Mouse (Mus musculus) heart, adult 11 months (tissue): ENCODE measurements around the gene Sprr2a3.
A peak's percentile ranks its signal among the peaks of the same experiment; 100 is the strongest.
"Not testable (repeated sequence)": the region's sequence is repeated elsewhere in the genome, so short reads cannot be mapped to it uniquely, and the experiment has no call there.

Experiments
- DNase-seq: peaks from one replicate; pipeline ENCODE4 v3.0.0; 2022

The Sprr2a3 gene

GRCm38 (mm10) chr3:92285101-92285500, at the start of gene Sprr2a3:
TSS of gene Sprr2a3 (plus strand) at chr3:92285417.
- not testable (repeated sequence) for DNase-seq

DNA sequence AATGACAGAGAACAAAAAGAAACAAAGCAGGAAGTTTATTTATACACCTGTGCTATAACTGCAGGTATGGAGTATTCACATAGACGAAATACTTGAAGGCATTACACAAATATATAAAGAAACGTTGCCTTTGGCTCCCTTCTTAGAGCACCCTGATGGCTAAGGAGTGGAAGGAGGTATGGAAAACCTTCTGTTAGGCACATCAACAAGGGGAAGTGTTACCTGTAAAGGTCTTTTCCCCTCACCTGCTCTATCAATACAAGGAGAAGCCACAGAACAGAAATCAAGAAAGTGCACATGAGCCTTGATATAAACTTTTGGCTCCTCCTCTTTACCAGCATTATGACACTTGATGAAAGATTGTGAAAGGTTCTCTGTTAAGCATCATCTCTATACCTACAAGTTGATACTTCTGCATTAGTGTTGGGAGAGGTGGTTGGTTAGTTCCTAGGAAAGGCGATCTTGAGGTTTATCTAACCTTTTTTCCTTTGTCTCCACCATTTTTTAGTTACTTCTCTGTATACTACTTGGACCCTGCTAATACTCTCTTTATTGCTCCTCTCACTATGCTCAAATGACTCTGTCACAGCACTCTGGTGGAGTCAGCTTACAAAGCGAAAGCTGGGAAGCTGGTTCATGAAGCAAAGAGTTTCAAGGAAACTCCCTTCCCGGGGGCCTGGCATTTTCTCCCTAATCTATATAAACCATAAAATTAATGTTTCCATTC, 48.6 kb upstream of the Sprr2a3 start:
- not testable (repeated sequence) for DNase-seq

GRCm38 (mm10) chr3:92238736-92239135, 46.5 kb upstream of the Sprr2a3 start:
- not testable (repeated sequence) for DNase-seq

GRCm38 (mm10) chr3:92239197-92239596, 46.0 kb upstream of the Sprr2a3 start:
- DNase-seq, result not testable (repeated sequence)

DNA sequence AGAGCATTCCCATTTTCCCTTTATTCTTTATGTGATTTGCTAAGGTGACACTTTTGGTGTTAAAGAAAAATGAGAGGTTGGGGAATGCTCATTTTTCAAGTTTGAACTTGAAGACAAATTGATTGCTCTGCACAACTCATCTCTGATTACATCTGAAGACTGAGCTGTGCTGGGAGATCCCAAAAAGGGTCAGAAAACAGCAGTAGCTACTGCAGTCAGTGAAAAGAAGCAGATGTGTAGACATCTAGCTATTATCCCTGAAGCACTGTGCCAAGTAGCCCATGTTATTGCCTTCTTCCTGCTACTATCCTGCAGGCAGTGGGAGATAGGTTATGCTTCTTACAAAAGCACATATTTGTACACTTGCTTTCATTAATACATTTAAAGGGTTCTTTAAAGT, 40.4 kb upstream of the Sprr2a3 start:
- DNase-seq, result not testable (repeated sequence)

GRCm38 (mm10) chr3:92246245-92246644, 39.0 kb upstream of the Sprr2a3 start:
- not testable (repeated sequence) for DNase-seq

DNA sequence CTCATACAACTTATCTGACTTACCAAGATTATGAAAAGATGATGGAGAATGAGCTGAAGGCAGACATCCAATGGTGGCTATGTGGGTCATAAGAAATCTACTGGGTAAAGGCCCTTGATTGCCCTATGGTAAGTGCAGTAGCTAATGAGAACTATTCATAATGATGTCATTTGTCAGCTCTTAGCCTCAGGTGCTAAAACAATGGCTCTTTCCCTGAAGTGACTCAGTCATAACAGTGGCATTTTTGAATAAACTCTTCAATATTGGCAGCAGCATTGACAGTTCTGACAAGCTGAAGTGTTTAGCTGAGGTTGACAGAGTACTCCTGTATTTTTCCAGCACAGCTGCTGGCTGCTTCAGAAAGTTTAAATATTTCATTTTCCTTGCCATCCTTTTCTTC, 36.7 kb upstream of the Sprr2a3 start:
- not testable (repeated sequence) for DNase-seq

GRCm38 (mm10) chr3:92250450-92250849, 34.8 kb upstream of the Sprr2a3 start:
- peak; percentile 21 for DNase-seq

DNA sequence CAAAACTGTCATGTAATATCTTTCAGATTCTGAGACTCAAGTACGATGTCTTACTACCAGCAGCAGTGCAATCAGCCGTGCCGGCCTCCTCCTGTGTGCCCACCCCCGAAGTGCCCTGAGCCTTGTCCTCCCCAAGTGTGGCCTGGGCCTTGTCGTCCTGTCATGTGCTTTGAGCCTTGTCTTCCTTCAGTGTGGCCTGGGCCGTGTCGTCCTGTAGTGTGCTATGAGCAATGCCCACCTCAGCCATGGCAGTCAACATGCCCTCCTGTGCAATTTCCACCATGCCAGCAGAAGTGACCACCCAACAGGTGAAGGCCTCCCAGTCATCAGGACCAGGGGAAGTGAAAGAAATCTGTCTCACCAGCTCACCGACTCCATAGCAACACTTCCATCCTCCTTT, 31.4 kb upstream of the Sprr2a3 start:
- not testable (repeated sequence) for DNase-seq

- not testable (repeated sequence) for DNase-seq
These were observed 26.7 kb upstream of the Sprr2a3 start for GRCm38 (mm10) chr3:92258526-92258925.

DNA sequence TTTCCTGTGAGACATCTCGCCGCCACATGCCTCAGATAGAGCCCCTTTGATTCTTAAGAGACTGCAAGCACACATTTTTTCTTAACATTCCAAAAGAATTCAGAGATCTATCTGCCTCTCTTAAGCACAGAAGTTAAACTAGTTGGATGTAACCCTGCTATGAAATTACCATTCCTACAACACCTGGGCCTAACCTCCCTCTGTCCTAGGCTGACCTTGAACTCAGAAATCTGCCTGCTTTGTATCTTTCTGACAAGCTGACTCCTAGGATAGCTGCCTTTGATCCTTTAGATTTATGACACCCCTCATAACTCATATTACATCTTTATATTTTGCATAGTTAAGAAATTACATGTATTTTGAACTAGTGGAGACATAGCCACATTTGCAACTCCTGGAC, 21.8 kb upstream of the Sprr2a3 start:
- DNase-seq, result not testable (repeated sequence)

DNA sequence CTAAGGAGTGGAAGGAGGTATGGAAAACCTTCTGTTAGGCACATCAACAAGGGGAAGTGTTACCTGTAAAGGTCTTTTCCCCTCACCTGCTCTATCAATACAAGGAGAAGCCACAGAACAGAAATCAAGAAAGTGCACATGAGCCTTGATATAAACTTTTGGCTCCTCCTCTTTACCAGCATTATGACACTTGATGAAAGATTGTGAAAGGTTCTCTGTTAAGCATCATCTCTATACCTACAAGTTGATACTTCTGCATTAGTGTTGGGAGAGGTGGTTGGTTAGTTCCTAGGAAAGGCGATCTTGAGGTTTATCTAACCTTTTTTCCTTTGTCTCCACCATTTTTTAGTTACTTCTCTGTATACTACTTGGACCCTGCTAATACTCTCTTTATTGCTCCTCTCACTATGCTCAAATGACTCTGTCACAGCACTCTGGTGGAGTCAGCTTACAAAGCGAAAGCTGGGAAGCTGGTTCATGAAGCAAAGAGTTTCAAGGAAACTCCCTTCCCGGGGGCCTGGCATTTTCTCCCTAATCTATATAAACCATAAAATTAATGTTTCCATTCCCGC, 13.7 kb upstream of the Sprr2a3 start:
- DNase-seq, result not testable (repeated sequence)

DNA sequence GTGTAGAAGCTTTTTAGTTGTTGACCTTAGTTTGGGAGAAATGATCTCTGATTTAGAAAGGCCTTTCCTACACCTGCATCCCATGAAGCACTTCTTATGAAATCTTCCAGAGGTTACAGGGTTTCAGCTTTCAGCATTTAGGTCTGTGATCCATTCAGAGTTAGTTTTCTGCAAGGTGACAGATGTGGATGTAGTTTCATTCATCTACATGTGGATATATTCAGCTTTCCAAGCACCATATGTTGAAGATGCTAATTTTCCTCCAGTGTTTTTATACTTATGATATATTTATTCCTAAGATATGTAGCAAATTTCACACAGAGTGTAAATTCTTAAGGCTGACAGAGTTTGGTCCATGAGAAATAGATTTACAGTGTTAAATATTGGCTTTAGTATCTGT, 11.7 kb upstream of the Sprr2a3 start:
- not testable (repeated sequence) for DNase-seq

GRCm38 (mm10) chr3:92274018-92274417, 11.2 kb upstream of the Sprr2a3 start:
- DNase-seq, result not testable (repeated sequence)

DNA sequence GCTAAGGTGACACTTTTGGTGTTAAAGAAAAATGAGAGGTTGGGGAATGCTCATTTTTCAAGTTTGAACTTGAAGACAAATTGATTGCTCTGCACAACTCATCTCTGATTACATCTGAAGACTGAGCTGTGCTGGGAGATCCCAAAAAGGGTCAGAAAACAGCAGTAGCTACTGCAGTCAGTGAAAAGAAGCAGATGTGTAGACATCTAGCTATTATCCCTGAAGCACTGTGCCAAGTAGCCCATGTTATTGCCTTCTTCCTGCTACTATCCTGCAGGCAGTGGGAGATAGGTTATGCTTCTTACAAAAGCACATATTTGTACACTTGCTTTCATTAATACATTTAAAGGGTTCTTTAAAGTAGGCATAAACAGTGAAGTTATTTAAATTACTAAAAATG, 5.6 kb upstream of the Sprr2a3 start:
- DNase-seq, result not testable (repeated sequence)

DNA sequence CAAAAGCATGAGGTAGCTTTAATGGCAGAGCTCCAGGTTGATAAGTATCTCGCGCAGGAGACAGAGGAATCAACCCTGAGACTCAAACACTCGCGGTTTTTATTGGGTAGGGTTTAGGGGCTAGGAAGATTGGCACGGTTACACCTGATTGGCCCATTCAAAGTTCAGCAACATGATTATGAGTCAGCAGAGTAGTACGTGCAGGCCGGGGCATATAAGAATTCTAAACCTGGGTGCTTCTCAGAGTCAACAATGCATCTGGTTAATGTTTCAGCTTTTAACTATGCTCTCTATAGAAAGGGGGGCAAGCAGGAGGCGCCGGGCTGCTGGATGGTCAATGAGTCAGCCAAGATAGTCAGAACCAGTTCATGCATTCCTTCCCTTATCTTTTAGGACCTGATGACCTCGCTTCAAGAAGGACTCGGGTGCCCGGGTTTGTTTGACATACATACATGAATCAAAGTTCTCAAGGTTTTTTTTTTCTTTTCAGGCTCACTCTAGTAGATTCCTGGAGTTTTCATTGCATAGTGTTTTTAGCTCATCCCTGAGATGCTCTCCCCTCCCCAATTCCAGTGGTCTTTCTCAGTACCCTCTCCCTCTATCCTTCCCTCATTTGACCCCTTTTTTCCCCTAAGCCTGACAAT, 4.1 kb upstream of the Sprr2a3 start:
- not testable (repeated sequence) for DNase-seq

- not testable (repeated sequence) for DNase-seq
These were observed 3.3 kb downstream of the Sprr2a3 start for GRCm38 (mm10) chr3:92288489-92288888.

DNA sequence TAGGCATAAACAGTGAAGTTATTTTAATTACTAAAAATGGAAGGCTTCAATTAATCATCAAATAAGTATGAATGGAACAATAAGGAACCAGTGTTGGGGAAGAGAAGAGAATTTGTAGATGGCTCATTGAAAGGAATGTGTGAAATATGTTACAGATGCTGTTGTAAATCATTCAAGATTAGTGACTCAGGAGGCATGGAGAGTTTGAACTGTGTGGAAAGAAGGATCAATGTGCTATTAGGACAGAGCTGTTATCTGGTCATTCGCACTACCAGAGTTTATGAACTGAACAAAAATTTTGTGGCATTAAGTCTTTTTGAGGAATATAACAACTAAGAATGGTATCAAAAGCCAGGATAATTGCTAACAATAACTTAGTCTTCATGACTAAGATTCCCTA, 22.2 kb downstream of the Sprr2a3 start:
- no peak for DNase-seq

GRCm38 (mm10) chr3:92316320-92316719, 31.1 kb downstream of the Sprr2a3 start, which contains the start of gene Sprr2b:
TSS of gene Sprr2b (plus strand) at chr3:92316620.
- no peak for DNase-seq

DNA sequence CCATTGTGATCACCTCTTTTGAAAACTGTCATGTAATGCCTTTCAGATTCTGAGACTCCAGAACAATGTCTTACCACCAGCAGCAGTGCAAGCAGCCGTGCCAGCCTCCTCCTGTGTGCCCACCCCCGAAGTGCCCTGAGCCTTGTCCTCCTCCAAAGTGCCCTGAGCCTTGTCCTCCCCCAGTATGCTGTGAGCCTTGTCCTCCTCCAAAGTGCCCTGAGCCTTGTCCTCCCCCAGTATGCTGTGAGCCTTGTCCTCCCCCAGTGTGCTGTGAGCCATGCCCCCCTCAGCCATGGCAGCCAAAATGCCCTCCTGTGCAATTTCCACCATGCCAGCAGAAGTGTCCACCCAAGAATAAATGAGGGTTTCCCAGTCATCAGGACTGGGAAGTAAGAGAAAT, 32.2 kb downstream of the Sprr2a3 start:
- no peak for DNase-seq

DNA sequence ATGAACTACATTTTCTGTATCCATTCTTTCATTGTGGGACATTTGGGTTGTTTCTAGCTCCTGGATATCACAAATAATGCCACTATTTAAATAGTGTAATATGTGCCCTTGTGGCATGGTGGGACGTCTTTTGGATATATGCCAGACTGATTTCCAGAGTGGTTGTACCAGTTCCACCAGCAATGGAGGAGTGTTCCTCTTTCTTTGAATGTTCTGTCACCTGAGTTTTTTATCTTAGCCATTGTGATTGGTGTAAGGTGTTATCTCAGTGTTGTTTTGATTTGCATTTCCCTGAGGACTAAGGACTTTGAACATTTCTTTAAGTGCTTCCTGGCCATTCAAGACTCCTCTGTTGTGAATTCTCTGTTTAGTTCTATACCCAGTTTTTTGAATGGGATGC, 51.1 kb downstream of the Sprr2a3 start:
- no peak for DNase-seq

DNA sequence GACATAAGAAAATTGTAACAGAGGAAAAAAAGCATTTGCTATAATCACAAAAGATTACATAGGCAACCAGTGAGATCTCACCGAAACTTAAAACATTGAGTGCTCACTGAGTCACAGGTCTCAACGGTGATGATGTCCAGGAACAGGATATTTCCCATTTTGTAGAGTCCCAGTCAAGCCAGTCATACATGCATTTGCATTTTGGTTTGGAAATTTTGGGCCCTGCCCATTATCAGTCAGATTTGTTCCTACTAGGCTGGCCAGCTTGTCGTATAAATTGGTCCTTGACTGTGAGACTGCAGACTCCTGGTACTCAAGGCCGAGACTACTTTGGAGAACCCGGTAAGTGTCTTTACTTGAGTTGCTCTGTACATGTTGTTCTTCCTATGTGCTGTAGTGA, 53.6 kb downstream of the Sprr2a3 start, which contains the start of gene Sprr2d:
Gene Sprr2d, plus strand, starts transcription at position 301 of the 400 bp plus-strand sequence.
- DNase-seq, result no peak
